Mouse (Mus musculus) lung, postnatal 0 days (tissue): ENCODE measurements around the gene Aspg.

Experiments
- CTCF ChIP-seq: IDR thresholded peaks from 2 replicates; pipeline ENCODE4 v1.5.1; 2016; ENCODE audit warnings: antibody characterized with exemption, mild to moderate bottlenecking
- EP300 ChIP-seq: IDR thresholded peaks from 2 replicates; pipeline ENCODE4 v1.6.1; 2016; ENCODE audit warnings: antibody characterized with exemption, mild to moderate bottlenecking, control low read depth

DNA sequence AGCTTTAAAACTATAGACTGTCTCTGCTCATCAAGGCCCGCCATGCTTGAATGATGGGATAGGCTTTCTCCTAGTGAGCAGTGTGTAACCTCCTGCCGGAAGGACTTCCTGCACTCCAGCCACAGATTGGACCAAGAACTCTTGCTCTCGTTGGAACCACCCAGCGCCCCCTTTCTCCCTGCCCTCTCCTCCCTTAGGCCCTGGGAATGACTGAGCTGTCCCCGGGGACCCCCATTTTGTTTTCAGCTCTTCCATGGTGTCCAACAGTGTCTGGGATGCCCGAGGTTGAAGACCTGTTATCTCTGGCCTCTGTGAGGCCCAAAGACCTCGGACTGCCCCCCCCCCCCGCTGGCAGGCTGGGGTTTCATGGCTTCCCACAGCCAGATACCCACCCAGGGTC lies 26.6 kb upstream of the Aspg start:
- TF ChIP-seq CTCF, result no peak
- no peak for TF ChIP-seq EP300
